In the genomic region with DNA sequence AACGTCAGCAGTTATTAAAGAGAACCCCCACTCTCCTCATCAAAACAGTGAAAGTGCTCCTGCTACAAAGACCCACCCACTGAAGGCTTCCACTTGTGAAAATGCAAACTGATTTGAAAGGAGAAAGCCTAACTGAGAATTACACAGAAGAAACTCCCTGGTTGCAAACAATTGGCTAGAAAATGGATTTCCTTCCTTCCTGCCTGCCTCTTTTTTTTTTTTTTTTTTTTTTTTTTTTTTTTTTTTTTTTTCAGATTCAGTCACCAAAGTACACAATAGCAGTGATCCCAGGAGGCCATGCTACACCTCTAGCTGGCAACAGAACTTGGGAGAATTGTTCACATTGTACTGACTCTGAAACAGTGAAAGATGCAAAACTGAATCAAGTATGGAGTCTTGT, we compare ENCODE assay signal across 28 mouse cellular contexts.
"Had no signal": no experiment of that assay in that cellular context is flagged by ENCODE, and none has a peak within 500 bp of the region (broad histone marks: within the 10 kb centered on the region; RNA-seq: fewer than 3 reads in every experiment).

No protein-coding gene starts in this region.

- H3K27ac ChIP-seq: embryonic facial prominence, embryonic 10.5 days; embryonic facial prominence, embryonic 12.5 days; embryonic facial prominence, embryonic 13.5 days; embryonic facial prominence, embryonic 15.5 days; forebrain, embryonic 10.5 days; forebrain, embryonic 12.5 days; forebrain, embryonic 13.5 days; forebrain, embryonic 15.5 days; gastrocnemius, adult 2 months; heart, adult 2 months; heart, embryonic 10.5 days had no signal

- H3K9ac ChIP-seq: embryonic facial prominence, embryonic 12.5 days; embryonic facial prominence, embryonic 13.5 days; embryonic facial prominence, embryonic 15.5 days; forebrain, embryonic 12.5 days; forebrain, embryonic 13.5 days; forebrain, embryonic 15.5 days; forebrain, postnatal 0 days had no signal

- H3K9me3 ChIP-seq: embryonic facial prominence, embryonic 10.5 days; embryonic facial prominence, embryonic 12.5 days; embryonic facial prominence, embryonic 13.5 days; embryonic facial prominence, embryonic 15.5 days; forebrain, embryonic 10.5 days; forebrain, embryonic 12.5 days; forebrain, embryonic 13.5 days; forebrain, embryonic 15.5 days; heart, embryonic 10.5 days had no signal

- H3K36me3 ChIP-seq: embryonic facial prominence, embryonic 10.5 days; embryonic facial prominence, embryonic 12.5 days; embryonic facial prominence, embryonic 13.5 days; embryonic facial prominence, embryonic 15.5 days; forebrain, embryonic 10.5 days; forebrain, embryonic 12.5 days; forebrain, embryonic 15.5 days; heart, embryonic 10.5 days had no signal

- H3K27me3 ChIP-seq: embryonic facial prominence, embryonic 12.5 days; embryonic facial prominence, embryonic 13.5 days; embryonic facial prominence, embryonic 15.5 days; forebrain, embryonic 12.5 days; forebrain, embryonic 13.5 days; forebrain, embryonic 15.5 days had no signal

- ATAC-seq: forebrain, embryonic 13.5 days; forebrain, embryonic 14.5 days; forebrain, embryonic 15.5 days; forebrain, embryonic 16.5 days; forebrain, postnatal 0 days had no signal

- DNase-seq: cerebellum, adult 9-10 months; cerebellum, adult 9-11 months; cerebellum, postnatal 10 days; cerebellum, postnatal 14 days; cerebellum, postnatal 25 days; cerebellum, postnatal 36 days; embryo, embryonic 11 days; forebrain, postnatal 0 days; gastrocnemius, adult 2 months; gastrocnemius, postnatal 10 days; gastrocnemius, postnatal 14 days; gastrocnemius, postnatal 25 days; gastrocnemius, postnatal 36 days; heart, adult 11 months; heart, adult 18-20 months; heart, adult 2 months had no signal

- H3K4me2 ChIP-seq: embryonic facial prominence, embryonic 12.5 days; embryonic facial prominence, embryonic 13.5 days; embryonic facial prominence, embryonic 15.5 days; forebrain, embryonic 12.5 days; forebrain, embryonic 13.5 days; forebrain, embryonic 15.5 days had no signal

- H3K4me1 ChIP-seq: embryonic facial prominence, embryonic 10.5 days; embryonic facial prominence, embryonic 12.5 days; embryonic facial prominence, embryonic 13.5 days; embryonic facial prominence, embryonic 15.5 days; forebrain, embryonic 10.5 days; forebrain, embryonic 12.5 days; forebrain, embryonic 13.5 days; forebrain, embryonic 15.5 days; heart, embryonic 10.5 days had no signal

- H3K4me3 ChIP-seq: embryonic facial prominence, embryonic 10.5 days; embryonic facial prominence, embryonic 12.5 days; embryonic facial prominence, embryonic 13.5 days; embryonic facial prominence, embryonic 15.5 days; erythroblast, embryonic 14.5 days; forebrain, embryonic 10.5 days; forebrain, embryonic 12.5 days; forebrain, embryonic 13.5 days; forebrain, embryonic 15.5 days; gastrocnemius, adult 2 months; heart, adult 2 months; heart, embryonic 10.5 days had no signal
